Mouse (Mus musculus) megakaryocyte, embryonic 14.5 days (primary cell): ENCODE data around the gene Pdk2.

Experiments used
- FLI1 ChIP-seq: IDR thresholded peaks from 2 replicates; pipeline ENCODE4 v1.6.1; 2012; ENCODE audit warnings: low read length, inconsistent platforms, mixed read lengths
- GATA1 ChIP-seq: IDR thresholded peaks from 3 replicates; pipeline ENCODE4 v1.6.1; 2012; ENCODE audit warnings: mixed read lengths, low read length, inconsistent platforms, borderline replicate concordance

DNA sequence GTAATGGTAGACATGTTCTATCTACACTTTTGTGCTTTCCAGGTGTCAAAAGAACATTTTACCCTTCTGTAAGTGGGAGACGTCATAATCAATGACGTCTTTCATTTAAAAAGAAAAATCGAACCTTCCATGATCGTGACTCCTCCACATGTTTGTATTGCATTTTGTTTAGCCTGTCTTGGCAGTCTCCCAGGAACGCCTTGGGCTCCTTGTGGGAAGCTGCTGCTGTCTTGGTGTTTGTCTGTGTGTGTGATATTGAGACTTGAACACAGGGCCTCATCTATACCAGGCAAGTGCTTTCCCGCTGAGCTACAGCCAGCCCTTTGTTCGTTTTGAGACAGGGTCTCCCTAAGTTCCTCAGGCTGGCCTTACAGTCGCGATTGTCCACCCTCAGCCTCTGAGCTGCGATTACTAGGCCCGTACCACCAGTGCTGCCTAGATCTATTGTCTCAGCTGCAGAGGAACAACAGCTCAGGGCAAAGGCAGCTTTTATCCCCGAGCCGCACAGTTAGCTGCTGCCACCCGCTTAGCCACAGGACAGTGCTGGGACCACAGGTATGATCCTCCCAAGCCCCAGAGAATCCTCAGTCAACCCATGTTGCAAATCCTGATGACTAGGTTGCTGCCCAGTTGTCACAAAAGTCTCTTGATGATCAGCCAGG is 2.9 kb downstream of the Pdk2 start:
- no peak for TF ChIP-seq FLI1
- TF ChIP-seq GATA1 = no peak
